In genomic region chr1:132758656-132759370, GRCm38 (mm10) we compare ENCODE assay signal across 9 mouse cellular contexts. TPM values are rescaled to one million over a fixed set of nuclear protein-coding genes. Genes with fewer than 3 reads are reported as not detected.
DNase-seq lines count a peak whose midpoint lies in the region; ATAC-seq and TF ChIP-seq lines count a peak whose summit lies in the region.
"Had no signal": no experiment of that assay in that cellular context is flagged by ENCODE, and none has a peak within 500 bp of the region (broad histone marks: within the 10 kb centered on the region; RNA-seq: fewer than 3 reads in every experiment).

No protein-coding gene starts in this region.

- peak; percentile 75 for DNase-seq in MN1 (ENCODE audit: low spot score)
- DNase-seq in cerebellum, adult 11 months: peak; percentile 76
- DNase-seq in forebrain, embryonic 14.5 days (ENCODE audit: low spot score): peak; percentile 94
- DNase-seq in heart, postnatal 36 days: peak; percentile 42 to 46
- DNase-seq in layer of hippocampus, adult 18-20 months (ENCODE audit: low spot score in 2 of 2): peak; percentile 79 to 89
- peak; percentile 61 for DNase-seq in liver, postnatal 0 days
- peak; percentile 9 to 13 for DNase-seq in thymus, postnatal 36 days

- 6% methylated on average over 24 of the region's 24 CpGs for WGBS in forebrain, embryonic 14.5 days
- WGBS in liver, postnatal 0 days (ENCODE audit: insufficient replicate concordance): 7% methylated on average over 24 of the region's 24 CpGs

- intact Hi-C loops in heart, postnatal 36 days (cut with DNase I): loop anchor here (1.0 kb wide), 2 partner anchors 209 to 223 kb away; no protein-coding TSS in a partner anchor

- peak overlapping the region; percentile 17 for H3K4me3 ChIP-seq in forebrain, embryonic 14.5 days (ENCODE audit: low read depth, low read length)
- no peak overlapping the region for H3K4me3 ChIP-seq in liver, postnatal 0 days (ENCODE audit: low read depth, low read length)

- peaks cover 5% of the 10 kb centered on the region; the same call in 1 of the 2 replicates for H3K4me1 ChIP-seq in forebrain, embryonic 14.5 days (ENCODE audit: control insufficient read depth, insufficient read depth, low read length)
- H3K4me1 ChIP-seq in liver, postnatal 0 days (ENCODE audit: insufficient read depth): no peaks in the 10 kb centered on the region

- TF ChIP-seq EP300 in liver, postnatal 0 days (IDR thresholded peaks at IDR 0.05; ENCODE audit: low read depth): no peak

- no peaks in the 10 kb centered on the region for H3K36me3 ChIP-seq in forebrain, embryonic 14.5 days (ENCODE audit: control insufficient read depth, insufficient read depth, low read length)
- no peaks in the 10 kb centered on the region for H3K36me3 ChIP-seq in liver, postnatal 0 days (replicated peaks; ENCODE audit: insufficient read depth, low read length)

- no peaks in the 10 kb centered on the region for H3K9me3 ChIP-seq in forebrain, embryonic 14.5 days (replicated peaks; ENCODE audit: control insufficient read depth, low read length)
- no peaks in the 10 kb centered on the region for H3K9me3 ChIP-seq in liver, postnatal 0 days (ENCODE audit: low read length)

- H3K4me2 ChIP-seq in forebrain, embryonic 14.5 days (ENCODE audit: low read length): peak overlapping the region; percentile 48
- peak overlapping the region; percentile 32; the same call in 1 of the 2 replicates for H3K4me2 ChIP-seq in liver, postnatal 0 days (ENCODE audit: low read depth, low read length)

- H3K27ac ChIP-seq in forebrain, embryonic 14.5 days (ENCODE audit: low read depth, low read length): no peak overlapping the region
- no peak overlapping the region for H3K27ac ChIP-seq in liver, postnatal 0 days (ENCODE audit: low read depth)
- H3K27ac ChIP-seq: macrophage had no signal

- H3K27me3 ChIP-seq in forebrain, embryonic 14.5 days (replicated peaks; ENCODE audit: control insufficient read depth, insufficient read depth, low read length): no peaks in the 10 kb centered on the region
- H3K27me3 ChIP-seq in liver, postnatal 0 days (ENCODE audit: insufficient read depth, low read length): 0 out of 2 replicates have a peak, but pooled peaks cover 3% of the 10 kb centered on the region

- ATAC-seq in forebrain, embryonic 14.5 days: peak; percentile 91
- ATAC-seq in liver, postnatal 0 days: 0 out of 2 replicates have a peak, but pooled peaks have one; percentile 31
- 0 out of 2 replicates have a peak, but pooled peaks have one; percentile 13 for ATAC-seq in neutrophil, adult 5-6 weeks (ENCODE audit: extremely low read depth, insufficient number of reproducible peaks, low FRiP score, poor library complexity, severe bottlenecking)

- peak overlapping the region; percentile 38 for H3K9ac ChIP-seq in forebrain, embryonic 14.5 days (ENCODE audit: low read length)
- no peak overlapping the region for H3K9ac ChIP-seq in liver, postnatal 0 days (replicated peaks)

- peak; percentile 78 for TF ChIP-seq CTCF in liver, postnatal 0 days (IDR thresholded peaks at IDR 0.05; ENCODE audit: low read depth)

RNA-seq across cellular contexts. Expression of gene Nfasc, which starts 17.2 kb away (rescaled TPM):
- 26.9 and 40.3 TPM in 2 replicates for polyA plus RNA-seq in forebrain, embryonic 14.5 days (2014; fragmentation: Nextera tagmentation; extraction: Ambion mirVana)
- under 1 TPM; 0.19 to 0.33 TPM for total RNA-seq in heart, postnatal 36 days (2021)
- total RNA-seq in layer of hippocampus, adult 18-20 months (2021): 100 to 1,000 TPM; 139 to 143 TPM
- polyA plus RNA-seq in liver, postnatal 0 days (2015; fragmentation: Nextera tagmentation; extraction: Ambion mirVana): 0.05 and 0.09 TPM in 2 replicates
- total RNA-seq in neutrophil, adult 5-6 weeks (2017): under 0.01 TPM in 1 of 2 replicates, not detected in the other
- polyA plus RNA-seq: macrophage had no signal

Comparison
In these comparisons a context has a peak if more than half of its experiments do, and no peak if none do; other contexts are left out.
1. DNase-seq: peak in every context shown above with its lines; median percentile 94 in forebrain, embryonic 14.5 days; 84 in layer of hippocampus, adult 18-20 months; 76 in cerebellum, adult 11 months; 75 in MN1; 61 in liver, postnatal 0 days; 44 in heart, postnatal 36 days; 11 in thymus, postnatal 36 days.
2. ATAC-seq: peak in every context shown above with its lines; median percentile 91 in forebrain, embryonic 14.5 days; 31 in liver, postnatal 0 days; 13 in neutrophil, adult 5-6 weeks.
3. RNA of gene Nfasc, which starts 17.2 kb away (total RNA-seq): 139 to 143 TPM in layer of hippocampus, adult 18-20 months; 0.19 to 0.33 TPM in heart, postnatal 36 days and under 0.01 TPM in neutrophil, adult 5-6 weeks; every median in the first group is over 100 times any median in the second.